Mouse (Mus musculus) hindlimb bud, embryonic 11.5 days (tissue): ENCODE results near the gene Gnb1.
"Not testable (repeated sequence)": the region's sequence is repeated elsewhere in the genome, so short reads cannot be mapped to it uniquely, and the experiment has no call there.

Experiments
- DNase-seq: peaks from one replicate; pipeline ENCODE4 v3.0.0-alpha.2; 2012; ENCODE audit warnings: low read depth, low spot score; ENCODE audit errors: extremely low spot score

The Gnb1 gene

DNA sequence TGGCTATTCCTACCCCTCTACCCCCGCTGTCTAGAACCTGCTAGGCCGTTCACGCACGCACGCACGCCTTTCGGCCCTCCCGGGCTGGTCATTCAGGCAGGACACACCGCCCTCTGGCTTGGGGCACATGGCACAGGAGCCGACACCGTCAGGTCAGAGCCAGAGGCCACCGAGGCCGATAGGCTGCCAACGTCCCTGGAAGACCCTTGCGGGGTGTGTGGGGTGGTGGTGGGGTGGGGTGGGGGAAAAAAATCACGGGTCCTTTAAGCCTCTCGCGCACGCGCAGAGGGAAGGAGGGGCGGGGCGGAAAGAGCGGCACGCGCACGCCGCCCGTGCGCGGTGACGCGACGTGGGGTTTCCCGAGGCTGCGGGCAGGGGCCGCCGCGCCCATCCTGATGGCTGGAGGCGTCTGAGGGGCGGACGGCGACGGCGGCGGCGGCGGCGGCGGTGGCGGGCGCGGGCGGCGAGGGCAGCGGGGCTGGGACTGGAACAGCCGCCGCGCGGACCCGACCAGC lies at the start of gene Gnb1:
Gnb1 (plus strand) TSS at position 372 of the 515 bp plus-strand sequence.
- peak; percentile 56 for DNase-seq

DNA sequence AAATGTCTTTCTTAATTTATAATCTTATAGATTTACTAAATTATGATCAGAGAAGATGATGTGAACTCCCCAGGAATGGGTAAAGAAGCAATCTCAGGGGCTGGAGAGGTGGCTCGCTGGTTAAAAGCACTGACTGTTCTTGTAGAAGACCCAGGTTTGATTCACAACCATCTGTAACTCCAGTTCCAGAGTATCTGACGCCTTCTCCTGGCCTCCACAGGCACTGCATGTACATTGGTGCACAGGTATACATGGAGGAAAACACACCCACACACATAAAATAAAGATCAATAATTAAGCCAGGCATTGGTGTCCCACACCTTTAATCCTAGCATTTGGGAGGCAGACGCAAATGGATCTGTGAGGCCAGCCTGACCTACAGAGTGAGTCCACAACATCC lies 48.4 kb upstream of the Gnb1 start:
- no peak for DNase-seq

DNA sequence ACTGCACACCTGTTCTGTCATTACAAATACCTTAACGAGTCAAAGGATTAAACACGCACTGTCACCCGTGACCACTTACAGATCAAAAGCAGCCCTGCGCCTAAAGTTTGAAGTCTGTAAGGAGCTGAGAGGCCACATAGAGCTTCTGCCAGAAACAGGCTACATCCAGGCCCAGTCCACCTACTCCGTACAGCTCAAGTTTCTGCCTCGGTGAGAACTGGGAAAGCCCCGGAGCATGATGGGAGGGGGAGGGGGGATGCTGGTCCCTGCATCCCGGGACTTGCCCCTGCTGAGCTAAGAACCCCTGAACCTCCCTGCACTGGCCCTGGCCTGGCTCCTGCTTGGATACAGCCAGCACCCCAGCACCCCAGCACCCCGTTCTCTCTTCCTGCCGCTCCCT lies 39.6 kb upstream of the Gnb1 start:
- no peak for DNase-seq

DNA sequence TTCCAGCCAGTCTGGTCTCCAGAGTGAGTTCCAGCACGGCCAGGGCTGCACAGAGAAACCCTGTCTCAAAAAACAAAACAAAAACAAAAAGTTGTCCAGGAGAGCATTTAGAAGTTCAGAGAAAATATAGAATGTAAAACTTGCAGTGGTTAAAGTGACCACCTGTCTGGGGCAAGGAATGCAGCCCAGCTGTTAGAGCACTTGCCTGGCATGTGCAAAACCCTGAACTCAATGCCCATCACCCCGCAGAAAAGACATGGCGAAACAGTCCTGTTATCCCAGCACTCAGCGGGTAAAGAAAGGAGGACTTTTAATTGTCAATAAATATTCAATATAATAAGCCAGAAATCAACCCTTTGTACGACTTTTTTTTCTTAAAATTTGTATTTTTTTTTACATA lies 32.6 kb upstream of the Gnb1 start:
- DNase-seq = no peak

DNA sequence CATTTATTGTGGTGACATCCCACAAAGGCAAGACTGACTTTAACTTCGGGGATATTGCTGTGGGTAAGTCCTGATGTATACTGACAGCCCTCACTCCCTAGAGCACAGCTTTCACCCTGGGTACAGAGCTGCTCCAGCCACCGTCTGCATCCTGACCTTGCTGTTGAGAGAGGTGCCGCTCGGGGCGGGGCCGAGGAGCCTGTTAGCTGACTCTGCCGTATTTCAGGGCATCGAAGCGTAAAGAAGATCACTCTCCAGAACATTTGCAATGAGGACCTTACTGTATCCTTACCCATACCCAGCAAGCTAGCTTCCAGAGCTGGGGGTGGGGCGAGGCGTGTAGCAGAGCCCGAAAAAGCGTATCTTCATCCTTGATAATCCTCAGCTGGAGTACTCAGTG lies 28.1 kb upstream of the Gnb1 start:
- DNase-seq = no peak

DNA sequence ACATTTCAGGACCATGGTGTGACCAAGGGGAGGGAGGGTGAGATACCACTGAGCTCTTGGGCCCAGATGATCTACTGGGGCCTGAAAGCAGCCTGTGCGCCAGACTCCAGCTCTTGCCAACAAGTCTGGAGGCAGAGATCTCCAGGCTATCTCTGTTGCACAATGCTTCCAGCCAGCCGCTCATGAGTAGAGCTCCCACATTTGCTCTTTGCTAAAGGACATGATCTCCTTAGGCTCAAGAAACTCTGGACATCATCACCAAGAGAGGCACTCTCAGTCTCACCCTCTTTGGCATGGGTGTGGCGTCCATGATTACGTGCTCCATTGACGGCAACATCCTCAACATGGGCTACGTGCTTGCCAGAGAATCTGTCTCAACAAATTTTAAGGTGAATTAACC lies 27.6 kb upstream of the Gnb1 start:
- DNase-seq = no peak

DNA sequence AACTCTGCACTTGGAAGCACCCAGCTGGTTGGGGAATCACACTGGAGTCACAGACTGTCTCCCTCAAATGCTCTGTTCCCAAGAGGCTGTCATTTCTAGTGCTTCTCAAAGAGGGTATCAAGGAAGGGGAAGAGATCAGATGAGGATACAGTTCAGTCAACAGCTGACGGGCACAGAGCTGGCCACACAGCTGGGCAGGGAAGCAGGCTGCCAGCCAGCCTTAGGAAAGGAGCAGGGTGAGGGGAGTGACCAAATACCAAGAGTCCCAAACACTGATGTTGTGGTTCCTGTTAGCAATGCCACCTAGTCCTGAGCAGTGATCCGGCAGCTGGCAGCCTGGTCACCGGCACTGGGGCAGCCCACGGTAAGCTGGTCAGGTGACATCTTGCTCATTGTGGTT lies 27.1 kb upstream of the Gnb1 start:
- DNase-seq = no peak

DNA sequence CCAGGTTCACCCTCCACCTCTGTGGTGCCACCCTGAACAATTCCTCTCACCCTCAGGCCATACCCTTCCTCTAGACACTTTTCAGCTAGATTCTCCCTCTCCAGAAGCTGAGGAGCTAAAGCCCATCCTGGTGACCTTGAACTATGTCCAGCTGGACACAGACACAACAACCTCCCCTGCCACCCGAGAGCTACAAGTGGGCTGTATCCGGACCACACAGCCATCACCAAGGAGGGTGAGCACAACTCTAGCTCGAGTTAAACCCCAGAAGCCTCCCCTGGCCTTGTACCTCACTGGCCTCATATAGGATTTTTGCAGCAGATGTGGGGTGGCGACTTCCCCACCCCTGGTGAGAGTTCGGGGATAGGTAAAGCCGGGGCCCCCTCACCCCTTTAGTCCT lies 25.6 kb upstream of the Gnb1 start:
- no peak for DNase-seq

DNA sequence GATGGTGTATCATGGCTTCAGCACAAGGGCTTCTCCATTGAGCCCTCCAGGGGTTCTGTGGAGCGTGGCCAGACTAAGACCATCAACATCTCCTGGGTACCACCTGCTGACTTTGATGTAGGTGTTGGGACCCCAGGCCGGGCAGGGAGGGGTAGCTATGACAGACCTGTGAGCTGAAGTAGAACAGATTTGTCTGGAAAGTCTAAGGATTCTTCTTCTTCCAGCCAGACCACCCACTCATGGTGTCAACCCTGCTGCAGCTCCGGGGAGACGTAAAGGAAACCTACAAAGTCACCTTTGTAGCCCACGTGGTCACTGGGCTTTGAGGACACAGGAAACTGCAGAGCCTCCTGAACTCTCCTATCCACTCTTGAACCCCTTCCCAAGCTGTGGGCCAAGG lies 25.1 kb upstream of the Gnb1 start:
- DNase-seq = no peak

DNA sequence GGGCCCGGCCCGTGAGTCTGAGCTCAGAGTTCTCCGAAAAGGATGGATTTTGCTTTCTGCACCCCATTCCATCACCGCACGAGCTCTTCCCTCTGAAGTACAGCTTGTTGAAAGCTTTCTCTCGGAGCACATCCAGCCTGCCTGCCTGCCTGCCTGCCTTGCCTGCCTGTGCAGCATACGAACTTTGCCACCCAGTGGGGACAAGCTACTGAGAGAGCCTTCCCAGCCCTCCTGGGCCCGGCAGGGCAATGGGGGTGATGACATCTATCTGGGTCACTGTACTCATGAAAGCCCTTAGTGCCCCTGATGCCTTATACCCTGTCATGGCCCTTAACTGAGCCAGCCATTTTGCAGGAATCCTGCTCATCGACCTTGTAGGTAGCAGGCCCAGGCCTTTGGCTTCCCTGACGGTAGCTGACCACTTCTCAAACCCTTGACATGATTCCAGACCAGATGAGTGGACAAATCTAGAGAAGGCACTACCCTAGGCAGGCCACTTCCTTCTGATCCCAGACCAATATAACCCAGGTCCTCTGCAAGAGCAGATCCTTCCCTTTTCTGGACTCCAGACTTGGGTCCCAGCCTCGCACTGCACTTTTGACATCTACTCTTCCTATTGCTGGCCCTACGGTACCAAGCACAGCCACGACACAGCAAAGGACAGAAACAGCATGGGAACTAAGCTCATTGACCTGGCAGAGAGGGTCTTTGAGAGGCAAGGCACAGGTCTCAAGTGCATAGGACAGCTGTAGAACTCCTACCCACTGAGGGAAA lies 23.7 kb upstream of the Gnb1 start:
- no peak for DNase-seq

DNA sequence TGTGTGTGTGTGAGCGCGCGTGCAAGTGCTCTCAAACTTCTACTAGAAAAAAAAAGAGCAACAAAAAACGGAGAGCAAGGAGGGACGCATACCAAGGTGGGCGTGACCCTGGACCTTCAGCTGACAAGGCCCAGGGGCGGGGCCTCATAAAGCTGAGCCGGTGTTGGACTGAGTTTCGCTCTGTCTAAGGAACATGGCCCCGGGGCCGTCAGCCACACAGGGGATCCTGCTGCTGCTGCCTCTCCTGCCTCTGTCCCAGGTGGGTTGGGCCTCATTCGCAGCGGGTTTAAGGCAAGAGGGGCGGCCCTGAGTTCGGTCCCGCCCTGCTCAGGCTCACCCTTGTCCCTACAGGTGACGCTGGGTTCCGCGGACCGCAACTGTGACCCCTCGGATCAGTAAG lies 22.2 kb upstream of the Gnb1 start, which contains the start of gene Tmem52:
Tmem52 (plus strand) TSS at position 163 of the 400 bp plus-strand sequence.
- no peak for DNase-seq

DNA sequence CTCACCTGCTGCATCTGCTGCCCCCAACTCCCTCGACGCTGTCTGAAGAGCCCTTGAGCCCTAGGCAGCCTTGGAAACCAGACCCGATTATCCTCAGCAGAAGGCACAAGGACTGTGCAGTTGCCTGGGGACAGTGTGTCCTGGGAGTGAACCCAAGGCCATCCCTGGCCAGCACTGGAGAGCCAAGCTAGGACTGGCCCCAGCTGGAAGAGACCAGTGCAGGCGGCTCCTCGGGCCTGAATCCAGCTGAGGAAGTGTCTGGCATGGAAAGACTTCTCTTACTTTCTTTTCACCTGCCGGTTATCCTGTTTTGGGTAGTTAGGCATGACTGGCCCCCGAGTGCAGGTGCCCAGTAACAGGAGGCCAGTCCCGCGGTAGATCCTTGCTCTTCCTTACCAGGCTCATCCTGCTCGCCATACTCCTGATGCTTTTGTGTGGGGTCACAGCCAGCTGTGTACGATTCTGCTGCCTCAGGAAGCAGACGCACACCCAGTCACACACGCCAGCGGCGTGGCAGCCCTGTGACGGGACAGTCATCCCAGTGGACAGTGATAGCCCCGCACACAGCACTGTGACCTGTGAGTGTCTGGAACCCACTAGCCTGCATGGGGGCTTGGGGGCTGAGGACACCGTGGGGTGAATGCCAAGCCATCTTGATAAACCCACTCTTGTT lies 21.4 kb upstream of the Gnb1 start:
- DNase-seq = no peak

DNA sequence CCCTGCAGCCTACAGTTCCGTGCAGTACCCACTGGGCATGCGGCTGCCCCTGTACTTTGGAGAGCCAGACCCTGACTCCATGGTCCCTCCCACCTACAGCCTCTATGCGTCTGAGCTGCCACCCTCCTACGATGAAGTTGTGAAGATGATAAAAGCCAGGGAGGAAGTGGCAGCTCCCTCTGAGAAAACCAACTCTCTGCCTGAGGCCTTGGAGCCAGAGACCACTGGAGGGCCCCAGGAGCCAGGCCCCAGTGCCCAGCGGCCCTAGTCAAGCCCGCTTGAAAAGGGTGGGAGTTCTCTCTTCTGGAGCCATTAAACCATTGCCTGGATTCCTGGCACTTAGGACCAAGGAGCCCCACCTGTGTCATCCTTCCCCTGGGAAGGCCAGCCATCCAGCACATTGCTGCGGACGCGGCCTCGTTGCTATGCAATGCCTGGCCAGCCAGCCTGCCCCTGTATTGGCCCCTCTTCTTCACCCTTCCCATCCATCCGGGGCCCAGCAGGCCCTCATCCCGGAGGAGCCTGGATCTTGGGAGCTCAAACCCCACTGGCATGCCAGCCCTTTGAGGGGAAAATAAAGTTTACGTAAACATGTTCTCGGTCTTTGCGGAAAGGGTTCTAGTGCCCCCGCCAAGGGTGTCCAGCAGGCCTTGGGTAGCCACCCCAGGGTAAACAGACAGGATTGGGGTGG lies 20.8 kb upstream of the Gnb1 start:
- no peak for DNase-seq

DNA sequence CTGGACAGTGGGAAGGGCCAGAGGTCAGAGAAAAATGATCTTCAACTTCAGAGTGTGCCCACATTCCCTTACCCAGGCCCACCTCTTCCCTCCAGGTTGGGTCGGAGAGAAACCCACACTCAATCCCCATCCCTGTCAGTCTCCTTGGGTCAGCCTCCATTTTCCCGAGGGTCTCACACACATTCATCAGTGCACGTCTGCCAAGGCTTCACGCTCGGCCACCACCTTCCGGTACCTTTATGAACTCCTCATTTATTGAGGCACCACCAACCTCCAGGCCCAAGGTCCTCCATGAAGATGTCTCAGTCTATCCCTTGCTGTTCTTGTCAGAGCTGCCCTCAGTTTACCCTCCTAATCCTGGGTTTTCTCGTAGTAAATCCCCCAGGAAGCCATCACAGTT lies 20.2 kb upstream of the Gnb1 start:
- no peak for DNase-seq

DNA sequence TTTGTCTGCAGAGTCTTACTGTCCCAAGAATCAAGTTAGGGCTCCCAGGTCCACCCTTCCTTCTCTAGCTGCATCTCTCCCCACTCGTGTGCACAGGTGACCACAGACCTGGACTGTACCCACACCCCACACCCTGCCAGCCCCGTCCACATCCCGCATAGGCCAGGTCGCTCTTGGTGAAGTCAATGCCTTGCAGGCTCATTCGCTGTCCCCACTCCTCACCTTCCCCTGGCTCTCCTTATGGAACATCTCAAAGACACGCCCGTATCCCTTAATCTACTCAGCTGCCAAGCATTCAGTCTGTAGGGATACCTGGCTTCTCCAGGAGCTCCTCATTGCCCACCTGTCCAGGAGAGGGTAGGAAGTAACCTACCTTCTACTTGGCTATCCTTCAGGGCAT lies 19.8 kb upstream of the Gnb1 start:
- DNase-seq = no peak

DNA sequence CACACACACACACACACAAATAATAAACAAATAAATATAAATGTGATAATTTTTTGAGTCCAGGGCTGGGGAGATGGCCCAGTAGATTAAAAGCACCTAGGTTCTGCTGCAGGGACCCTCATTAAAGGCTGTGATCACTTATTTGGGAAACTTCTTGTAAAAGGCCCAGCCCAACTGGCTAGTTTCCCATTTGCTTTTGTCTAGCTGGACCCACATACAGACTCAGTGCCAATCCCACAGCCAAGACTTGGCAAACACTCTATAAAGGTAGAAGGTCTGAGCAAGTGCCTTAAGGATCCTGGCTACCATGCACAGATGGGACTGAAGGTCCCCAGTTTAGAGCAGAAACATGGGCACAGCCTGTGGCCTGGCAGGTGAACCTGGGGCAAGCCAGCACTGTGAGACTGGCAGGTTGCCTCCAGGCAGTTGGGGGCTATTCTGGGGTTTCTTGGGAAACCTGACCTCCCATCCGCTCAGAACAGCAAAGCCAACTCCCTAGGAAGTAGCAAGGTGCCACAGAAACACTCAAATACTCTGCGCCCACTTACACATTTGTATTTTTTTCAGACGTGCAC lies 18.4 kb upstream of the Gnb1 start:
- no peak for DNase-seq

DNA sequence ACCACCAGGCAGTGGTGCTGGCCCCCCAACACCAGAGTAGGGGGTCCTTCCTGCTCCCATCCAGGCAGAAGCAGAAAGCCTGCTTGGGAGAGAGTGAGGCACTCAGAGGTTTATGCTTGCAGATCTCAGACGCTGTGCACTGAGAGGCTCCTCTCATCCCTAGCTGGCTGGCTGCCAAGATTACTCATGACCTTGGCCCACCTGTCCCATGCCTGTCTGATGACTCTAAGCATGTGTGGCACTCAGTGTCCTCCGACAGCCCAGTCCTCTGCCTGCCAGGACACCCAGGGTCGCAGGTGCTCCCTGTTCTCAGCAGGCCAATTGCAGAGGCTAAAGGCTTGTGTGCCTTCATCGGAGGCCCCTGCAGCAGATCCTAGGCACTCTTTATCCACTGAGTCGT lies 17.8 kb upstream of the Gnb1 start:
- DNase-seq = no peak

DNA sequence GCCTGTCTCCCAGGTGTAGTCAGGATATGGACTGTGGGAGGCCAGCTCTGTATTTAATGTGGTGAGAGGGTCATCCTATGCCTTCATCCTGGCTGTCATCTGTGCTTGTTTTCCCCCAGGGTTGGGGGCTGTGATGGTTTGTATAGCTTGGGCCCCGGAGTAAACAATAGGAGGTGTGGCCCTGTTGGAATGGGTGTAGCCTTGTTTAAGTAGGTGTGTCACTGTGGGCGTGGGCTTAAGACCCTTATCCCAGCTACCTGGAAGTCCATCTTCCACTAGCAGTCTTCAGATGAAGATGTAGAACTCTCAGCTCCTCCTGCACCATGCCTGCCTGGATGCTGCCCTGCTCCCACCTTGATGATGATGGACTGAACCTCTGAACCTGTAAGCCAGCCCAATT lies 17.4 kb upstream of the Gnb1 start:
- not testable (repeated sequence) for DNase-seq

DNA sequence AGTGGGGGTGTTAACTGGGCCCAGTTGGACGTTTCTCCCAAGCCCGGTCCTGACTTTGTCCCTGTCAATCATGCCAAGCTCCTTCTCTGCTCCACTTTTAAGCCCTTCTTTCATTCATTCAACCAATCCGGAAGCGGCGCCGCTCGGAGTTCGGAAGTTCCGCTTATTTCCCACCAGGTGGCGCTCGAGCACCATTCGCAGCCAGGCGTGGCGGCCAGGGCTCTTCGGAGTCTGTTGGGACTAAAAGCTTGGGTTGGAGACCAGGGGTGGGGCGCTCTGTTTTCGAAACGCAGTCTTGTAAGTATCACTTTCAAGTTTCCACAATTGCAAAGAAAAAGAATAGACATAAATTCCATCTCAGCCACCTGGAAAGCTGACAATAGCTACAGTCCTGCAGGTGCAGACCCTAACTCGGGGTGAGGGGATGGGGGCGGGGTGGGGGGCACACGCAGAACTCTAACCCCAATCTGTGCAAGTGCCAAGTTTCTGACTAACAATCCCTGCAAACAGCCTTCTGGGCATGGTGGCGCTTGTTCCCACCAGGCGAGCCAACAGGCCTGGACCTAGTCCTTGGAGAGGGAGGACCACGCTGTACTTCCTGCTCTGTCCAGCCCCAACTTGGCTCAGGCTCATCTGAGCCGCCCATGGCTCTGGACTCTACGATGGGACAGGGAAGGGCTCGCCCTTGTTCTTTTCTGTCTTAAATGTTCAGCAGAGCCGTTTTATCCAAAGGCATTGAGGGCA lies 9.6 kb upstream of the Gnb1 start:
- DNase-seq = no peak

DNA sequence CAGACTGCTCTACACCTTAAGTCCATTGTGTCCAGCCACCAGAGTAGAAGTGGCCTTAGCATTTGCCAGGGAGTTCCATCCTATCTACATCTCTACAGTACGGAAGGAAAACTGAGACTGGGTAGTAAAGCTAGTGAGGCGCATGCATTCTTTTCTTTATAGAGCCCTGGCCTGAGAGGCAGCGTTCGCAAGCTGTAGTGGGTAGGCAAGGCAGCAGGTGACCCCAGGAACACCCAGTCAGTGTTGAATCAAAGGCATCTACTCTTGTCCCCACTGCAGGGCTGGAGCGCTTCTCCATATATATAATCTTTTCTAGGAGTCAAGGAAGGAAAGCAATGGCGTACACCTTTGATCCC lies 9.1 kb upstream of the Gnb1 start:
- DNase-seq = no peak
